Mouse (Mus musculus) CH12.LX (cell line): Measurements from ENCODE around the gene Qk. TPM values are rescaled to one million over a fixed set of nuclear protein-coding genes. Genes with fewer than 3 reads are reported as not detected.
A peak's percentile ranks its signal among the peaks of the same experiment; 100 is the strongest.

Experiments used
- DNase-seq: peaks from one replicate; pipeline ENCODE4 v3.0.0-alpha.2; 2013; ENCODE audit errors: extremely low read depth
- H3K27ac ChIP-seq: 2 replicates; pipeline ENCODE4 v1.5.1; 2012; ENCODE audit warnings: low read depth, mild to moderate bottlenecking, control low read depth, moderate library complexity; ENCODE audit not compliant: insufficient read depth
- H3K27me3 ChIP-seq: replicated peaks from 2 replicates; pipeline ENCODE3; 2012; ENCODE audit warnings: inconsistent platforms
- H3K36me3 ChIP-seq, 2 experiments: replicated peaks in 1 of 2; 2 replicates each; pipeline versions ENCODE3 to v1.6.1; 2012; ENCODE audit warnings: inconsistent platforms in 1 of 2, low read length in 1 of 2, mild to moderate bottlenecking in 1 of 2, mixed read lengths in 1 of 2, moderate library complexity in 1 of 2; ENCODE audit not compliant: control insufficient read depth in 1 of 2, insufficient read depth in 1 of 2
- H3K4me1 ChIP-seq, 2 experiments: 2 replicates each; pipeline ENCODE4 v1.6.1; 2012; ENCODE audit warnings: inconsistent platforms in 1 of 2, moderate library complexity in 1 of 2; ENCODE audit not compliant: insufficient read depth in 2 of 2, control insufficient read depth in 1 of 2
- H3K4me2 ChIP-seq: 2 replicates; pipeline ENCODE4 v1.6.1; 2012; ENCODE audit warnings: low read depth, mild to moderate bottlenecking, control low read depth; ENCODE audit not compliant: poor library complexity, insufficient read depth, severe bottlenecking
- H3K4me3 ChIP-seq, 3 experiments: fragments of 150-350 bp in 1 of 3; sonication (generic) in 1 of 3; replicated peaks in 1 of 3; 2 replicates each; pipeline versions ENCODE3 to v1.5.1; 2011 to 2012; ENCODE audit warnings: low read depth in 2 of 3, low read length in 2 of 3, mild to moderate bottlenecking in 2 of 3, moderate library complexity in 2 of 3, control low read depth in 1 of 3, improper control_type of control experiment in 1 of 3, inconsistent platforms in 1 of 3, mixed read lengths in 1 of 3; ENCODE audit not compliant: poor library complexity in 1 of 3
- H3K79me2 ChIP-seq: replicated peaks from 2 replicates; pipeline ENCODE4 v1.6.1; 2012; ENCODE audit warnings: mild to moderate bottlenecking, moderate library complexity; ENCODE audit not compliant: control insufficient read depth, poor library complexity, insufficient read depth, severe bottlenecking; ENCODE audit errors: extremely low read depth
- H3K9ac ChIP-seq: 2 replicates; pipeline ENCODE4 v1.6.1; 2012; ENCODE audit warnings: low read depth, mild to moderate bottlenecking, control low read depth, moderate library complexity; ENCODE audit not compliant: insufficient read depth
- H3K9me3 ChIP-seq: replicated peaks from 2 replicates; pipeline ENCODE3; 2012; ENCODE audit warnings: low read length, inconsistent platforms, mixed read lengths
- BHLHE40 ChIP-seq: IDR thresholded peaks from 2 replicates; pipeline ENCODE4 v1.6.1; 2011; ENCODE audit warnings: mild to moderate bottlenecking, low read depth, low read length, improper control_type of control experiment
- CHD1 ChIP-seq: IDR thresholded peaks from 2 replicates; pipeline ENCODE4 v1.6.1; 2012; ENCODE audit warnings: low read depth, low read length, improper control_type of control experiment, inconsistent platforms
- CTCF ChIP-seq, 2 experiments: IDR thresholded peaks in 1 of 2; conservative IDR thresholded peaks in 1 of 2; 2 replicates each; pipeline ENCODE4 v1.5.1; 2011 to 2012; ENCODE audit warnings: low read depth in 2 of 2, low read length in 2 of 2, improper control_type of control experiment in 1 of 2, inconsistent platforms in 1 of 2, mild to moderate bottlenecking in 1 of 2, moderate library complexity in 1 of 2
- E2F4 ChIP-seq: IDR thresholded peaks from 2 replicates; pipeline ENCODE4 v1.6.1; 2011; ENCODE audit warnings: low read depth, low read length, improper control_type of control experiment; ENCODE audit not compliant: insufficient replicate concordance
- JUND ChIP-seq: conservative IDR thresholded peaks from 2 replicates; pipeline ENCODE4 v1.6.1; 2011; ENCODE audit warnings: low read depth, low read length, improper control_type of control experiment
- KAT2A ChIP-seq: IDR thresholded peaks from 2 replicates; pipeline ENCODE4 v1.6.1; 2012; ENCODE audit warnings: low read length, improper control_type of control experiment, inconsistent platforms; ENCODE audit not compliant: insufficient replicate concordance
- MXI1 ChIP-seq: IDR thresholded peaks from 2 replicates; pipeline ENCODE4 v1.6.1; 2011; ENCODE audit warnings: mild to moderate bottlenecking, low read depth, low read length, improper control_type of control experiment
- NRF1 ChIP-seq: IDR thresholded peaks from 2 replicates; pipeline ENCODE4 v1.6.1; 2014; ENCODE audit warnings: low read depth, mild to moderate bottlenecking, inconsistent platforms, low read length, improper control_type of control experiment, moderate library complexity
- RAD21 ChIP-seq: IDR thresholded peaks from 2 replicates; pipeline ENCODE4 v1.6.1; 2011; ENCODE audit warnings: low read depth, mild to moderate bottlenecking, low read length, improper control_type of control experiment, moderate library complexity
- SIN3A ChIP-seq: IDR thresholded peaks from 2 replicates; pipeline ENCODE4 v1.6.1; 2012; ENCODE audit warnings: low read length, improper control_type of control experiment, inconsistent platforms
- SMC3 ChIP-seq: IDR thresholded peaks from 2 replicates; pipeline ENCODE4 v1.6.1; 2011; ENCODE audit warnings: low read depth, low read length, improper control_type of control experiment
- TBP ChIP-seq: conservative IDR thresholded peaks from 2 replicates; pipeline ENCODE4 v1.6.1; 2011; ENCODE audit warnings: low read depth, low read length, improper control_type of control experiment
- TCF12 ChIP-seq: IDR thresholded peaks from 2 replicates; pipeline ENCODE4 v1.6.1; 2014; ENCODE audit warnings: low read depth, mild to moderate bottlenecking, inconsistent platforms, low read length, improper control_type of control experiment
- ZC3H11A ChIP-seq: IDR thresholded peaks from 2 replicates; pipeline ENCODE4 v1.6.1; 2012; ENCODE audit warnings: low read depth, mild to moderate bottlenecking, inconsistent platforms, low read length, improper control_type of control experiment
- ZNF384 ChIP-seq: IDR thresholded peaks from 2 replicates; pipeline ENCODE4 v1.6.1; 2012; ENCODE audit warnings: low read depth, low read length, improper control_type of control experiment, inconsistent platforms
- dilution Hi-C: fragments of 300-500 bp; cut with MboI; formaldehyde crosslinking; loops from 2 replicates; pipeline ENCODE4 v1.14.3; 2020; ENCODE audit warnings: low sequenced_read_pairs; ENCODE audit not compliant: extremely low pct_unique_long_range_greater_than_20kb, extremely low pct_ligation_motif_present
- in situ Hi-C: fragments of 300-500 bp; cut with MboI; formaldehyde crosslinking; loops from 3 replicates; pipeline ENCODE4 v1.14.3; 2019; ENCODE audit warnings: low sequenced_read_pairs, low pct_ligation_motif_present, low pct_unique_long_range_greater_than_20kb, mixed read lengths
- polyA plus RNA-seq: library from polyadenylated mRNA; unstranded; fragments of >175 nt; gene quantifications from 2 replicates; pipeline ENCODE4 v1.2.1, GENCODE M21; 2012; ENCODE audit warnings: low read depth; ENCODE audit not compliant: insufficient read length
- total RNA-seq, 2 experiments: library from RNA; depleted of rRNA; stranded (reverse); fragments of 300-350 nt in 1 of 2; fragments of >200 nt in 1 of 2; gene quantifications; 2 replicates each; pipeline ENCODE4 v1.2.3; 2012 to 2014

Qk gene
- total and polyA plus RNA-seq, 3 experiments, result 22.2 to 51.4 (median 29.3) TPM

DNA sequence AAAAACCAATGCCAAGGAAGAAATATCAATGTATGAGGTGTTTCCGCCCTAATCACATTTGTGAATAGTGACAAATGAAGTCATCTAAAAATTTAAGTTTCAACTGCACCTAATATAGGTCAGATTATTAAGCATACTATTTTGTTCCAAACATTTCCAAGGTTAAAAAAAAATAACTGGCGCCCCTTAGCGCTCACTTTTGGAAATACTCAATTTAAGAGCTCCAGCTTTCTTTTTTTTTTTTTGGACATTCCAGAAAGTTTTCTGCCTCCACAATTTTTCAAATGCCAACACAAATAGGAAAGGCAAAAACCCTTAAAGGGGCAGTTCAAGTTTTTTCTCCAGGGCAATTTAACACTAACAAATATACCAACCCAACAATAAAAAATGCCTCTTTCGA lies 2.5 kb downstream of the Qk start:
- Histone ChIP-seq H3K36me3 (no peaks in the 10 kb centered on the region), H3K4me1 (peaks cover 0 to 37% of the 10 kb centered on the region in 2 experiments; a peak in 2 of 4 replicates), H3K9ac (peak overlapping the region; percentile 85), H3K27ac (no peak overlapping the region), H3K27me3 (no peaks in the 10 kb centered on the region), H3K4me3 (peak overlapping the region; percentile 72 to 97 (median 78)), H3K79me2 (peaks cover 34% of the 10 kb centered on the region), H3K4me2 (peak overlapping the region; percentile 93; the same call in 1 of the 2 replicates), H3K9me3 (no peaks in the 10 kb centered on the region)
- DNase-seq, result peak; percentile 54
- in situ Hi-C loops, result loop anchor here (25.0 kb wide), 2 partner anchors 230 to 430 kb away; no protein-coding TSS in a partner anchor
- TF ChIP-seq JUND (0 out of 2 replicates have a peak, but pooled peaks have one; percentile 8), SMC3 (peak; percentile 54), SIN3A (peak; percentile 50), NRF1 (no peak), RAD21 (peak; percentile 70), ZNF384 (peak; percentile 94), TBP (0 out of 2 replicates have a peak, but pooled peaks have one; percentile 34), CTCF (conservative IDR thresholded peaks at IDR 0.05 in 1 of 2, IDR thresholded peaks at IDR 0.05 in 1 of 2; ENCODE audit: low read depth in 2 of 2, low read length in 2 of 2) (peak in 1 of 2 experiments; percentile 64; a peak in 2 of 4 replicates), CHD1 (no peak), ZC3H11A (peak; percentile 4; the same call in 1 of the 2 replicates), BHLHE40 (no peak)
- dilution Hi-C loops, result no loop called here

DNA sequence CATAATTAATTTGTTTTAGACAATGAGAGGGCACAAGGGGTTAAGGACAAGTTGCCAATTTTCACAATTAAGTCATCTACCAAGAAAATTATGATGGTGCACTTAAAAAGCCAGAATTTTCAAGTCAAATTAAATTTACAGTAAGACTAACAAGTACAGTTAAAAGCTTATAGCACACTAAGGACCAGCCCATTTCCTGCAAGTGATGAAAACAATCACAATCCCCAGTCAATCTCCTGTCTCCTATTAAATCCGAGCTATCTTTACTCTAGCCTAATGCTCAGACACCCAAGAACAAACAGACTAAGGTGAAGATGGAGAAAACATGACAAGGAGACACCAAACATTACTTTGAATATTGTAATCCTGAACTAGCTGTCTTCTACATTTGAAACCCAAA lies 3.2 kb downstream of the Qk start:
- no peak for DNase-seq
- TF ChIP-seq KAT2A, result no peak
- no peak for TF ChIP-seq TCF12
- peak overlapping the region; percentile 39; the same call in 1 of the 2 replicates for H3K9ac ChIP-seq
- peak overlapping the region in 2 of 3 experiments; percentile 9 to 72 for H3K4me3 ChIP-seq
- dilution Hi-C loops (no loop called here), in situ Hi-C loops (loop anchor here (25.0 kb wide), 2 partner anchors 229 to 429 kb away; no protein-coding TSS in a partner anchor)
- H3K4me2 ChIP-seq, result peak overlapping the region; percentile 57; the same call in 1 of the 2 replicates
- H3K79me2 ChIP-seq, result peaks cover 34% of the 10 kb centered on the region
- no peak overlapping the region for H3K27ac ChIP-seq
- H3K4me1 ChIP-seq, result peaks cover 0 to 38% of the 10 kb centered on the region in 2 experiments; a peak in 2 of 4 replicates
- no peaks in the 10 kb centered on the region for H3K36me3 ChIP-seq
- H3K9me3 ChIP-seq, result no peaks in the 10 kb centered on the region
- no peaks in the 10 kb centered on the region for H3K27me3 ChIP-seq

DNA sequence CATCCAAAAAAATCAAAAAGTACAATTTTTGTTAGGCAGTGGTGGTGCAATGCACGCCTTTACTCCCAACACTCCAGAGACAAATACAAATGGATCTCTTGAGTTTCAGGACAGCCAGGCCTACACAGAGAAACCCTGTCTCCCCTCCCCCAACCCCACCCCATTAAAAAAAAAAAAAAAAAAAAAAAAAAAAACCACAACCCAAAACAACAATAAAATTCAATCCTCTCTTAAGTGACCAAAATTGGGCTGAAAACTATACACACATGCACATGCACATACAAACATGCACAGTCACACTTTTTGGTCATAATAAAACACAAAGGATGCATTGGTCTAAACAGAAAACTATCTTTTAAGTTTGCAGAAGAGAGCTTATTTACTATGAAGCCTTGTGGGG lies 9.6 kb downstream of the Qk start:
- Histone ChIP-seq H3K4me2 (no peak overlapping the region), H3K4me1 (peaks cover 4 to 51% of the 10 kb centered on the region in 2 experiments; a peak in 3 of 4 replicates), H3K27me3 (no peaks in the 10 kb centered on the region), H3K36me3 (no peaks in the 10 kb centered on the region), H3K79me2 (peaks cover 34% of the 10 kb centered on the region), H3K9me3 (no peaks in the 10 kb centered on the region), H3K27ac (no peak overlapping the region), H3K4me3 (no peak overlapping the region), H3K9ac (no peak overlapping the region)
- TF ChIP-seq E2F4 (no peak), MXI1 (no peak), SIN3A (no peak), ZNF384 (peak; percentile 70)
- in situ Hi-C loops, result loop anchor here (25.0 kb wide), 2 partner anchors 223 to 423 kb away; no protein-coding TSS in a partner anchor
- no peak for DNase-seq
- dilution Hi-C loops, result no loop called here
